Mouse (Mus musculus) induced T-regulatory cell, adult 2 months (primary cell): ENCODE data around the gene Hrc.
A peak's percentile ranks its signal among the peaks of the same experiment; 100 is the strongest.
"Not testable (repeated sequence)": the region's sequence is repeated elsewhere in the genome, so short reads cannot be mapped to it uniquely, and the experiment has no call there.

Experiments
- DNase-seq: peaks from one replicate; pipeline ENCODE4 v3.0.0-alpha.2; 2012; ENCODE audit warnings: low read depth

The Hrc gene

DNA sequence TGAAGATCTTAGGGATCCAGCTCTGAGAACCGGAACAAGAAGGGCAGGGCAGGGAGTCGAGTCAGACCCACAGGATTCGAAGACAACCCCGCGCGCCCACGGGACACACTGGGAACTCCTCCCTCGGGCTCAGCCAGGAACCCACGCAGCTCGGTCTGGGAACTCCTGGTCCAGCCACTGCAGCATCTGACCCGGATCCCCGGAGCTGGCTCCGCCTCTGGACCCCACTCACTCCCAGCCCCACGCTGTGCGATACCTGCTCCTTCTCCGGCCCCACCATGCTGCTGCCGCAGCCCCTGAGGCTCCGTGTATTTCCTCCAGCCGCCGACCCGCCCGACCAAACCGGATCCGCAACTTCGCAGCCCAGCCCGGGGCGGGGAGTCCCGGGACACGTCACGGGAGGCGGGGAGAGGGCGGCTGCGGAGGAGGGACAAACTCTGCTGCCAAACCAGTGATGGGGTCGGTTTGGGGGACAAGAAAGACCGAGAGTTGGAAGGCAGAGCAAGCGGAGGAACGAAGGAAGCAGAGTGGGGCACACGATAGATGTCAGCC is 1.6 kb upstream of the Hrc start, which contains the start of gene Trpm4:
Gene Trpm4 (minus strand): TSS at position 350 of the 552 bp plus-strand sequence.
- DNase-seq: peak; percentile 92

DNA sequence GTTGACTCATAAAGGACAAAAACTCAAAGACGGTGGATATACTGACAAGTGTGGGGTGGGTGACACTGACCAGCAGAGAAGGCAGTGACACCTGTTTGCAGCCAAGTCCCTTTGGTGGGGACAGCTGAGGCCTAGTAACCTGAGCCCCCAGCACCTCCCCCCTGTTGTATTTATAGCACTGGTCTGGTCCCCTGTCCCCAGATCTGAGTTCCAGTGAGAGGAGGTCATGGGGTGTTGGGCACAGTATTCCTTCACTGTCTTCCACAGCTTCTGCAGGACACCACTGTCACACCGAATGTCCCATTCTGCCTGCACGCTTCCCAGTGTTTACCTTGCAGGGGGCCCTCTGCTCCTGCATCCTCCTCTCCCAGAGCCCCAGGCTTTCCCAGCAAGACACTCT is 485 bp upstream of the Hrc start:
- DNase-seq: no peak

- peak; percentile 15 for DNase-seq
These were observed 1.2 kb downstream of the Hrc start for GRCm38 (mm10) chr7:45336319-45336718.

GRCm38 (mm10) chr7:45337469-45337868 is 2.4 kb downstream of the Hrc start:
- no peak for DNase-seq

DNA sequence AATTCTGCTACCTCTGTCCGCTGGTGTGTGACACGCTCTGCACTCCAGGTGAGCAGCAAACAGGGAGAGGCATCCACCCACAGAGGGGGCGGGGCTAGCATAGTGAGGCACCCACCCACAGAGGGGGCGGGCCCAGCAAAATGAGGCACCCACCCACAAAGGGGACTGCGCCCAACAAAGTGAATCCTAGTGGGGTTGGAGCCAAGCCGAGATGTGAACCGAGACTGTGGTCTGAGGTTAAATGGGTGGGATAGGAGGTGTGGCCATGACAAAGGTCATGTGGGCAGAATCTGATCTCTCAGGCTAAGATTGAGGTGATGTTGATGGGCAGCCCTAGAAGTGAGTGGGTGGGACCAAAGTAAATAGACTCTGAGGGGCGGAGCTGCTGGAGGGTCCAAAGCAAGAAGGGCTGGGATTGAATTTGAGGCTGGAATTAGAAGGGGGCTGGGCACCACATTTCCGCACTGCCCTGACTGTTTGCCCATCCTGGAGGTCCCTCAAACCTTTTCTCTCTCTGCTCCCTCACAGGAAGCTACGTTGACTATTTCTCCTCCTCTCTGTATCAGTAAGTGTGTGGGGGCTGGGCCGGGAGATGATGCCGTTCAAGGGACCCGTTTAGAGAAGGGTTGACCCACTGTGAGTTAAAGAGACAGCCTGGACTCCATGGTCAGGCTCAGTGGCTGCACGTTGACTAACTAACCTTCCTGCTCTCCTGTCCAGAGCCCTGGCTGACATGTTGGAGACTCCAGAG is 3.2 kb downstream of the Hrc start:
- DNase-seq: peak; percentile 90

DNA sequence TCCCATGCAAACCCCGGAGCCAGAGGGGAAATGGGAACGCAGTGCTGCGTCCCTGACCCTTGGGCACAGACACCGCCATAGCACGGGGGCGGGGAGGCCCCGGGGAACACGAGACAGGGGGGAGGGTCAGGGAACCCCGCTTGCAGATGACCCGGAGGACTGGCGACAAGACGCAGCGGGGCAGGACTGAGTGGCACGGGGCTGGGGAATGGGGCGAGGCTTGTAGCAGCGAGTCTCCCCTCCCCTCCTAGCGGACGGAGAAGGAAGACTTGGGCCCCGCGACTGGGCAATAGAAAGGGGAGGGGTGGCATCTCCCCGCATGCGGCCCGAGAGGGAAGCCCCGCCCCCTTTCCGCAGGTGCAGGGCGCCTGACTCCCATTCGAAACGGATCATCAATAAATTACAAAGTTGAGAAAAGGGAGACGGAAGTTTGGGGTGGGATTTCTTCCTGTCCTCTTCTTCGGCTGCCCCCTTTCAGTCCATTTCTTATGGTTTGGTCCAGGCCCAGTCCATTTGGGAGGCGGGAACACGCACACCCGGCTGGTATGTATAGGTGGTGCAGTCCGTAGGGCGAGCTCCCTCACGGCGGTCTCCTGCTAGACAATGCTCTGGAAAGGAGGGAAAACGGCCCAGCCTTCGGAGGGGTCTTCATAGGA is 4.4 kb downstream of the Hrc start:
- peak; percentile 80 for DNase-seq

DNA sequence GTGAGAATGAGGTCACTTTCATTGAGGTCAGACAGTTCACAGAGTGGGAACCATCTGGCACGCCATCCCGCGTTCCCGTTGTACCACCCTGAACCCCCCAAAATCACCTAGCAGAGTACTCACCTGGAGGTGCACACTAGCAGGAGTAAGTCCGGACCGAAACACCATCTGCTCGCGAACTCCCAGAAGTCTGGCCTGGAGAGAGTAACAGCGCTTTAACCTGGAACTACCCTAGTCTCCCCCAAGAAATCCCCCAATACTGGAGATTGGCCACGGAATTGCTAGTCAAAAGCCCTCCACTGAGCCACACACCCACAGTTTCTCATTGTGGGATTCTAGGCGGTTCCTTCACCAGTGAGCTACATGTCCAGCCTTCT is 5.0 kb downstream of the Hrc start:
- DNase-seq: peak; percentile 47

- peak; percentile 65 for DNase-seq
These were observed 5.6 kb downstream of the Hrc start for GRCm38 (mm10) chr7:45340669-45341068.

GRCm38 (mm10) chr7:45341303-45341702 is 6.2 kb downstream of the Hrc start:
- peak; percentile 98 for DNase-seq

DNA sequence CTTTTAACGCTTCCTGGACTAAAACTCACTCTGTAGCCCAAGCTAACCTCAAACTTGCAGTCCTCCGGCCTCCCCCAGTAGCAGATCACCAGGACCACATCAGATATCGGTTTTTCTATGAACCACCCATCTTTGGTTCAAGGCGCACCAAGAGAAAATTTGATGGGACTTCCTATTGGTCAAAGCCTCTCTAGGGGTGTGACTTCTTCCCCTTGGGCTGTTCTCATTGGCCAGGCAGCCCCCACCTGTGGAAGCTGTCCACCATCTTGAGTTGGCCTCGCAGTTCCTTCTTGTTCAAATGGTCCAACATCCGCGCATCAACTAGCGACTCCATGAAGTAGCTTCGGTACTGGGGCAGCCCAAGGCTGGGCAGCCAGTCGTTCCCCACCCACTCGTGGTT is 7.0 kb downstream of the Hrc start:
- DNase-seq: peak; percentile 28

GRCm38 (mm10) chr7:45343543-45343942 is 8.5 kb downstream of the Hrc start:
- peak; percentile 72 for DNase-seq

DNA sequence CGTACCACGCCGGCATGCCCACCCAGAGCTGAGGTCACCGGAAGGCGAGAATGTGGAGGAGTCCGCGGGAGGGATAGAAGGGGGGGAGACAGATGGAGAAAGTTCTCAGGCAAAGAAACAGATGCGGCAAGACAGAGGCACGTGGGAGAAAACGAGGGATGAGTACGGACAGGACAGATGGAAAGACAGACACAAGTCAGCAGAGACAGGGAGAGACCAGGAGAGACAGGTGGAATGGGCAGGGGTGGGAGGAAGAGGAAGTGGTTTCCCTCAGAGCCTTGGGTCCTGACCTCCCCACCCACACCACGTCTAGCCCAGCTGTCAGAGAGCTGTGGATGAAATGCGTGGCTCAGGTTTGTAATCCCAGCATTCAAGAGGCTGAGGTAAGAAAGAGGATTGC is 11.8 kb downstream of the Hrc start:
- DNase-seq: no peak

- DNase-seq: no peak
These were observed 18.0 kb downstream of the Hrc start for GRCm38 (mm10) chr7:45353041-45353440.

- DNase-seq: no peak
These were observed 20.4 kb downstream of the Hrc start for GRCm38 (mm10) chr7:45355318-45356020.

GRCm38 (mm10) chr7:45356087-45356486 is 21.0 kb downstream of the Hrc start:
- DNase-seq: no peak

GRCm38 (mm10) chr7:45359081-45359480 is 24.0 kb downstream of the Hrc start:
- not testable (repeated sequence) for DNase-seq

DNA sequence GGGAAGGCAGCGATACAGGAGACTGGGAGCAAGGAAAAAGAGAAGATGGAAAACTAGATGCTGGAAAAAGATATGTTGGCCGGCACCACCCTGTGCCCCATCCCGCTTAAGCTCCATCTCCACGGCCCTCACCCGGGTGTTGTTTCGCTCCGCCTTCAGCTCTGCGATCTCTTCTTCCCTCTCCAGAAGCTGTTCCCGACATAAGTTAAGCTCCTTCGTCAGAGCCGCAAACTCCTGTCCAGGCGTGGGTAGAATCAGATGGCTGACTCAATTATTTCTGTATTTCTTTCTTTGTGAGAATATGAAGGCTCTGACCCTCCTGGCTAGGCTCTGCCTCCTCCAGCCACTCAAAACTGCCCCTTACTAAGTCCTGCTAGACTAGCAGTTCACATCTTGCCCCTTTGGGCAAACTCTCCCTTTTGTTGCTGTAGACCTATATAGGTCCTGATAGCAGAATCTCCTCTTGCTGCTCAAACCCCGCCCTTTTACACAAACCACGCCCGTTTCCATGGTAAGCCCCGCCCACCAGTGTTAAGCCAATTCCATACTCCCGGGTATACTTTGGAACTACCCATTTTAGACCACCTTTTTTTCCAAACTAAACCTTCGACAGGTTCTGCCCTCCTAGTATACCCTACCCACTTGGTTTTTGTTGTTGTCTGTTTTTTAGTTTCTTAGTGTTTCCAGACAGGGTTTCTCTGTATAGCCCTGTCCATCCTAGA is 25.5 kb downstream of the Hrc start:
- peak; percentile 56 for DNase-seq

- peak; percentile 95 for DNase-seq
These were observed 26.2 kb downstream of the Hrc start for GRCm38 (mm10) chr7:45361243-45361804.

DNA sequence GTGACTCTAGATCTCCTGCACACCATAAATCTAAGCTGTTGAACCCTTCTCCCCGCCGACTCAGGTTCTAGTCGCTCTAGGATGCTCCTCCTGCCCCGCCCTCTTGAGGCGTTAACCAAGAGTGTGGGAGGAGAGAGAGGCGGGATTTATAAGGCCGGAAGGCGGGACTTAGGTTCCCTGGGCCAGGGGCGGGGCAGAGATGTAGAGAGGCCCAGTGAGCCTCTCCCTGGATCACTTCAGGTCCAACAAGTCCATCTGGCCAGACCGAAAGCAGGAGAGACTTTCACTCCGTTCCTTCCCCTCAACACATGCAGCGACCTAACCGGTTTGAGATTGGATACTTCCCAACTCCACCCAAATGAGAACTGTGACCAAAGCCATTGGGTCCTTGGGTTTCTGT is 27.7 kb downstream of the Hrc start:
- peak; percentile 92 for DNase-seq

- DNase-seq: no peak
These were observed 28.9 kb downstream of the Hrc start for GRCm38 (mm10) chr7:45363983-45364382.

DNA sequence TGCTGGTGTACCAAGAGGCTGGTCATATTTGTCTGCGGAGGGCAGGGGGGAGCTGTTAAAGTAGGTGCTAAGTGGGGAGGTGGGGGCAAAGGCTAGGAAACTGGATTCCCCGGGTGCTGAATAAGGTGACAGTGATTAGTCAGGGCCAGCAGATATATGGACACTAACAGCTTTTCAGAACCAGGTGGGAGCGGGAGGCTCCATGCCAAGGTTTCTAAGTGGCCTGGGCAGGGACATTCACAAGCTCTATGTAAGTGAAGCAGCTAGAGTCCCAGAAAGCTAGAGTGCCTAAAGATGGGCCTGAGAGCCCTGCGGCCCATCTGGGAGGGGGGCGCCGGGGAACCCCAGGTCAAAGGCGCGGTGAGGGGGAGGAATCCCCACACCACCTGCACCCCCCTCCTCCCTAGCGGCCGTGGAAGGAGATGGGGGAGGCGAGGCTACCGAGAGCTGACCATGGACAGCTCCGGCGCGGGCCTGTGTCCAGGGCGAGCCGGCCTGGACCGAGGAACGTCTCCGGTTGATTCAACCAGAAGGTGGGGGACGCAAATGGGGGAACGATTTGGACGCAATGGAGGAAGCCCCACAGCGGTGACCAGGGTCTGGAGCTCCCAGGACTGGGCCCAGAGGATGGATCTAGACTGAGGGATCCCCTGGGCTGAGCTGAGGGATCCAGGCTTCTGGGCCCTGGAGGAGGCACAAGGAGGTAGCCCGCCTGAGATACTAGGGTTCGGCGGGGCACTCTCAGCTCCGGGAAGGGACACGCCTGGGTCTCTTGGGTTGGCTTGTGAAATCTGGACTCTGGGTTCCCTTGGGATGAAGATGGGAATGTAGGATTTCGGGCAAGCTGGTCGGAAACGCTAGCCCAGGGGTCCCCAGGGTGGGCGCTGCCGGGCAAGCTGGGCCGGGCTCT is 30.9 kb downstream of the Hrc start:
- peak; percentile 45 for DNase-seq
